Mouse (Mus musculus) limb, embryonic 15.5 days (tissue): ENCODE data around the gene Tmem102. TPM values are rescaled to one million over a fixed set of nuclear protein-coding genes. Genes with fewer than 3 reads are reported as not detected.

Experiments
- ATAC-seq: fragments of 200-750 bp; cut with Nextera tagmentation; 2 replicates; pipeline ENCODE4 v1.8.0; 2017; ENCODE audit warnings: low read depth, moderate TSS enrichment; ENCODE audit not compliant: insufficient number of reproducible peaks, low FRiP score, low TSS enrichment
- H3K27ac ChIP-seq: fragments of 300-500 bp; sonication (generic); 2 replicates; pipeline ENCODE4 v1.5.1; 2015; ENCODE audit warnings: moderate library complexity, mild to moderate bottlenecking, inconsistent platforms
- H3K27me3 ChIP-seq: fragments of 300-500 bp; sonication (generic); 2 replicates; pipeline ENCODE4 v1.6.1; 2015; ENCODE audit warnings: inconsistent platforms
- H3K36me3 ChIP-seq: fragments of 300-500 bp; sonication (generic); 2 replicates; pipeline ENCODE4 v1.6.1; 2015; ENCODE audit warnings: inconsistent platforms
- H3K4me1 ChIP-seq: fragments of 300-500 bp; sonication (generic); 2 replicates; pipeline ENCODE4 v1.6.1; 2015; ENCODE audit warnings: inconsistent platforms
- H3K4me2 ChIP-seq: fragments of 300-500 bp; sonication (generic); 2 replicates; pipeline ENCODE4 v1.6.1; 2015; ENCODE audit warnings: mild to moderate bottlenecking, inconsistent platforms
- H3K4me3 ChIP-seq: fragments of 300-500 bp; sonication (generic); 2 replicates; pipeline ENCODE4 v1.5.1; 2015; ENCODE audit warnings: mild to moderate bottlenecking, inconsistent platforms
- H3K9ac ChIP-seq: fragments of 300-500 bp; sonication (generic); 2 replicates; pipeline ENCODE4 v1.6.1; 2015; ENCODE audit warnings: inconsistent platforms
- H3K9me3 ChIP-seq: fragments of 300-500 bp; sonication (generic); 2 replicates; pipeline ENCODE4 v1.6.1; 2016; ENCODE audit warnings: inconsistent platforms
- WGBS: fragments of 180-500 bp; shearing (Covaris S2); methylation state at CpG from one replicate; pipeline ENCODE4 v1.1.7; 2015; 5-methylcytosine and 5-hydroxymethylcytosine counted together
- polyA plus RNA-seq: library from polyadenylated mRNA; unstranded; fragments of >200 nt; fragmentation: Nextera tagmentation; extraction: Ambion mirVana; gene quantifications from 2 replicates; pipeline ENCODE4 v1.2.1, GENCODE M21; 2015

The Tmem102 gene
- polyA plus RNA-seq, 1 experiment from 2014 or later = 8.1 TPM

GRCm38 (mm10) chr11:69816520-69816919, 11.1 kb upstream of the Tmem102 start:
- H3K9me3 ChIP-seq = no peaks in the 10 kb centered on the region
- ATAC-seq = no peak
- no peak overlapping the region for H3K4me3 ChIP-seq
- no peaks in the 10 kb centered on the region for H3K36me3 ChIP-seq
- H3K9ac ChIP-seq = no peak overlapping the region
- no peaks in the 10 kb centered on the region for H3K4me1 ChIP-seq
- H3K4me2 ChIP-seq = no peak overlapping the region
- 89% methylated on average over 12 of the region's 12 CpGs for WGBS
- H3K27ac ChIP-seq = no peak overlapping the region
- H3K27me3 ChIP-seq = no peaks in the 10 kb centered on the region

- 62% methylated on average over 10 of the region's 10 CpGs for WGBS
- H3K9ac ChIP-seq = no peak within 1 kb of the TSS
- ATAC-seq = no peak
- no peak within 1 kb of the TSS for H3K4me3 ChIP-seq
- H3K27me3 ChIP-seq = no peaks in the 10 kb centered on the region
- H3K4me2 ChIP-seq = no peak within 1 kb of the TSS
- H3K27ac ChIP-seq = no peak within 1 kb of the TSS
- H3K9me3 ChIP-seq = no peaks in the 10 kb centered on the region
- H3K4me1 ChIP-seq = no peaks in the 10 kb centered on the region
- H3K36me3 ChIP-seq = no peaks in the 10 kb centered on the region
Observed at GRCm38 (mm10) chr11:69815155-69815554, 9.7 kb upstream of the Tmem102 start, which contains the start of gene Gm39566. TSS of gene Gm39566 (minus strand) at chr11:69815298.

GRCm38 (mm10) chr11:69810280-69810679, 4.9 kb upstream of the Tmem102 start:
- ATAC-seq = no peak
- Histone ChIP-seq H3K27ac (no peak overlapping the region), H3K4me1 (no peaks in the 10 kb centered on the region; the same call in 1 of the 2 replicates), H3K4me3 (no peak overlapping the region), H3K36me3 (no peaks in the 10 kb centered on the region), H3K9ac (no peak overlapping the region), H3K4me2 (no peak overlapping the region), H3K27me3 (peaks cover 17% of the 10 kb centered on the region), H3K9me3 (no peaks in the 10 kb centered on the region)

GRCm38 (mm10) chr11:69807641-69808040, 2.2 kb upstream of the Tmem102 start:
- Histone ChIP-seq H3K9me3 (no peaks in the 10 kb centered on the region), H3K4me3 (no peak overlapping the region), H3K4me2 (no peak overlapping the region), H3K27ac (no peak overlapping the region), H3K4me1 (peaks cover 25% of the 10 kb centered on the region), H3K27me3 (peaks cover 36% of the 10 kb centered on the region), H3K36me3 (no peaks in the 10 kb centered on the region), H3K9ac (no peak overlapping the region)
- WGBS = 81% methylated on average over 2 of the region's 2 CpGs
- ATAC-seq = no peak

GRCm38 (mm10) chr11:69806378-69806777, 954 bp upstream of the Tmem102 start:
- peaks cover 38% of the 10 kb centered on the region for H3K4me1 ChIP-seq
- 83% methylated on average over 4 of the region's 4 CpGs for WGBS
- no peak overlapping the region for H3K9ac ChIP-seq
- H3K4me2 ChIP-seq = no peak overlapping the region
- H3K27me3 ChIP-seq = peaks cover 45% of the 10 kb centered on the region
- no peaks in the 10 kb centered on the region for H3K36me3 ChIP-seq
- ATAC-seq = no peak
- H3K27ac ChIP-seq = no peak overlapping the region
- no peaks in the 10 kb centered on the region for H3K9me3 ChIP-seq
- no peak overlapping the region for H3K4me3 ChIP-seq

GRCm38 (mm10) chr11:69804652-69804940, 828 bp downstream of the Tmem102 start:
- Histone ChIP-seq H3K4me3 (peak overlapping the region; percentile 60), H3K9me3 (no peaks in the 10 kb centered on the region), H3K27ac (no peak overlapping the region), H3K27me3 (peaks cover 56% of the 10 kb centered on the region), H3K4me2 (peak overlapping the region; percentile 97), H3K9ac (no peak overlapping the region), H3K4me1 (peaks cover 56% of the 10 kb centered on the region), H3K36me3 (no peaks in the 10 kb centered on the region)
- ATAC-seq = no peak
- WGBS = 7% methylated on average over 12 of the region's 12 CpGs

- Histone ChIP-seq H3K4me1 (peaks cover 62% of the 10 kb centered on the region), H3K27ac (peak overlapping the region; percentile 35; the same call in 1 of the 2 replicates), H3K9ac (peak overlapping the region; percentile 40), H3K36me3 (no peaks in the 10 kb centered on the region), H3K27me3 (peaks cover 56% of the 10 kb centered on the region), H3K9me3 (no peaks in the 10 kb centered on the region), H3K4me3 (peak overlapping the region; percentile 60), H3K4me2 (peak overlapping the region; percentile 97)
- ATAC-seq = peak; percentile 43; the same call in 1 of the 2 replicates
- WGBS = 2% methylated on average over 58 of the region's 60 CpGs
Observed at GRCm38 (mm10) chr11:69803786-69804651, 1.4 kb downstream of the Tmem102 start.

- peak overlapping the region; percentile 60 for H3K4me3 ChIP-seq
- H3K27me3 ChIP-seq = peaks cover 58% of the 10 kb centered on the region
- 4% methylated on average over 12 of the region's 12 CpGs for WGBS
- no peaks in the 10 kb centered on the region for H3K9me3 ChIP-seq
- H3K36me3 ChIP-seq = 0 out of 2 replicates have a peak, but pooled peaks cover 2% of the 10 kb centered on the region
- peaks cover 62% of the 10 kb centered on the region for H3K4me1 ChIP-seq
- ATAC-seq = 0 out of 2 replicates have a peak, but pooled peaks have one; percentile 0
- peak overlapping the region; percentile 40; the same call in 1 of the 2 replicates for H3K9ac ChIP-seq
- peak overlapping the region; percentile 97 for H3K4me2 ChIP-seq
- peak overlapping the region; percentile 35; the same call in 1 of the 2 replicates for H3K27ac ChIP-seq
Observed at GRCm38 (mm10) chr11:69803328-69803727, 2.1 kb downstream of the Tmem102 start.

- peak overlapping the region; percentile 97 for H3K4me2 ChIP-seq
- H3K27ac ChIP-seq = peak overlapping the region; percentile 59; the same call in 1 of the 2 replicates
- H3K4me1 ChIP-seq = peaks cover 62% of the 10 kb centered on the region
- under 1% methylated on average over 33 of the region's 33 CpGs for WGBS
- peak overlapping the region; percentile 40 for H3K9ac ChIP-seq
- 0 out of 2 replicates have a peak, but pooled peaks cover 6% of the 10 kb centered on the region for H3K36me3 ChIP-seq
- peak; percentile 26; the same call in 1 of the 2 replicates for ATAC-seq
- no peaks in the 10 kb centered on the region for H3K9me3 ChIP-seq
- H3K4me3 ChIP-seq = peak overlapping the region; percentile 60
- H3K27me3 ChIP-seq = peaks cover 64% of the 10 kb centered on the region
Observed at GRCm38 (mm10) chr11:69802648-69803105, 2.7 kb downstream of the Tmem102 start.

- ATAC-seq = no peak
- Histone ChIP-seq H3K27me3 (peaks cover 60% of the 10 kb centered on the region), H3K36me3 (0 out of 2 replicates have a peak, but pooled peaks cover 8% of the 10 kb centered on the region)
Observed at GRCm38 (mm10) chr11:69801379-69801977, 3.9 kb downstream of the Tmem102 start, which contains the start of gene Fgf11. TSS of gene Fgf11 (minus strand) at chr11:69801857.

GRCm38 (mm10) chr11:69800392-69801197, 4.8 kb downstream of the Tmem102 start:
- no peaks in the 10 kb centered on the region for H3K9me3 ChIP-seq
- H3K4me3 ChIP-seq = peak overlapping the region; percentile 60
- H3K27me3 ChIP-seq = peaks cover 58% of the 10 kb centered on the region
- H3K36me3 ChIP-seq = 0 out of 2 replicates have a peak, but pooled peaks cover 8% of the 10 kb centered on the region
- peak overlapping the region; percentile 43 for H3K9ac ChIP-seq
- 1% methylated on average over 36 of the region's 36 CpGs for WGBS
- H3K27ac ChIP-seq = peak overlapping the region; percentile 68
- ATAC-seq = peak; percentile 32; the same call in 1 of the 2 replicates
- H3K4me1 ChIP-seq = peaks cover 67% of the 10 kb centered on the region
- peak overlapping the region; percentile 97 for H3K4me2 ChIP-seq

More at GRCm38 (mm10) chr11:69801379-69801977, 3.9 kb downstream of the Tmem102 start, which contains the start of gene Fgf11:
- Histone ChIP-seq H3K4me1 (peaks cover 62% of the 10 kb centered on the region), H3K4me2 (peak within 1 kb of the TSS; percentile 97), H3K27ac (peak within 1 kb of the TSS; percentile 68), H3K9me3 (no peaks in the 10 kb centered on the region), H3K4me3 (peak within 1 kb of the TSS; percentile 60), H3K9ac (peak within 1 kb of the TSS; percentile 43)
- WGBS = under 1% methylated on average over 33 of the region's 33 CpGs
